Mouse (Mus musculus): Measurements from ENCODE around the gene Pcnx3.
A peak's percentile ranks its signal among the peaks of the same experiment; 100 is the strongest.

Pcnx3 gene

DNA sequence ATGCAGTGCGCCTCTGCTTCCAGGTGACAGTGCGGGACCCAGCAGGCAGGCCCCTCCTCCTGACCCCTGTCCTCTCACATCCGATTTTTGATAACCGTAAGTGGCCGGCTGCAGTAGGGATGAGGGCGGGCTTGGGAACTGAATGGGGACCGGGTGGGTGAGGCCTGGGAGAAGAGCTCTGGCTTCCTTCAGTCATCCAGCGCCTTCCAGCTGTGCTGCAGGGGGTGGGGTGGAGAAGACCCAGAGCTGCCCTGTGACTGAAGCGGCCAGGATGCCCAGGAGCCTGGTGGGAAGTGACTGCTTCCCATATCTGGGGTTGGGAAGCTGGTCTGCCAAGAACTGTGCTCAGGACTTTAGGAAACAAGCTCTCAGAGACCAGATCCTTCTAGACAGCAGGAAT lies 48.4 kb downstream of the Pcnx3 start:
- DNase-seq (ENCODE audit: low read depth) = no peak

DNA sequence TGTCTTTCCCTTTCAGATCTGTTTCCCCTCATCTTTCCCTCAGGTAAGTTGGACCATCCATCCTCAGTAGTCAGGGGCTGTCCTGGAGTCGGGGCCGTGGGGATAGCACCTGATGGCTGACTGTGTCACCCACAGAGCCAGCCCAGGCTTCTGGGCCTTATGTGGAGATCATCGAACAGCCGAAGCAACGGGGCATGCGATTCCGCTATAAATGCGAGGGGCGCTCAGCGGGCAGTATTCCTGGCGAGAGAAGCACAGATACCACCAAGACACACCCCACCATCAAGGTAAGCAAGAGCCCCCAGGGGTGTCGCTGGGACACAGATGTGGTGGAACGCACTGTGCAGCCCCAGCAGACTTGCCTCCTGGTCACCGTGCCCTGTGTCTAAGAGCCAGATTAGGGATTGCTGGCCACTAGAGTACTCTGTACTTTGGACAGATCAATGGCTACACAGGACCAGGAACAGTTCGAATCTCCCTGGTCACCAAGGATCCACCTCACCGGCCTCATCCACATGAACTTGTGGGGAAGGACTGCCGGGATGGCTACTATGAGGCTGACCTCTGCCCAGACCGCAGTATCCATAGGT lies 50.2 kb downstream of the Pcnx3 start:
- DNase-seq (ENCODE audit: low read depth) = no peak

DNA sequence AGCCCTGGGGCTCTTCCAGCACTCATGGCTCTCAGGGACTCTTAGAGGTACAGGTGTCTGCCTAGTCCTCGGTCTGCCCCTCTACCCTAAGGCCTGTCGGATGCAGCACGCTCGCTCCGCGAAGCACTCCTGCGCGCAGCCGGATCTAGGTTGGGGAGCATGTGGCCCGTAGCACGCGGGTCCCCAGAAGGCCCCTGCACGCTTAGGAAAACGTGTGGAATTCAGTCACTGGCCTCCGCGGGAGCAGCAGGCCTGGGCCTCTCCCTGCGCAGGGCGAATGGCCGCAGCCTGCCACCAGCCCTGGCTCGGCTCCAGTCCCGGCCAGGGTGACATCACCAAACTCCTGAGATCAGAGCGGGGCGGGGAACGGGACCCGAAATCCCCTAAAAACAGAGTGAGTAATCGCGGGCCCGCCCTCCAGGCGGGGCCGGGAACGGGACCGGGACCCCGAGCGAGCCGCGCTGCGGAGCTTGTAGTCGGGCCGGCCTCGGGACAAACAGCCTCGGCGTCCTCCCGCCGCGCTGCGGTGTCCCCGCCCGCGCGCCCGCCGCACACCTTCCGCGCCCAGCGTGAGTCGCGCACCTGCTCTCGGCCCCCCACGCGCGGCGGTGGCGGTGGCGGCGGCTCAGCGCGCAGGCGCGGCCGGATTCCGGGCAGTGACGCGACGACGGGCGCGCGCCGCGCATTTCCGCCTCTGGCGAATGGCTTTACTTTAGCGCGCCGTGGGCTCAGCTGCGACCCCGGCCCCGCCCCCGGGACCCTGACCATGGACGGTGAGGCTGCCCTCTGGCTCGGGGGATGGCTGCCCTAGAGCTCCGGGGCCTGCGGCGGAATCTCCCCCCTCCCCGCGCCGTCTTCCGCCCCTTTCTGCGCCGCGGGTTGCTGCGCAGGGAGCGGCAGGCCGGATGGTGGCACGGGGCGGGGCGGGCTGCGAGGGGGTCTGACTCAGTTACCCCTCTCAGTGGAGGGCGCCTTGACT lies 51.4 kb downstream of the Pcnx3 start, which contains the start of gene Rela:
TSS of gene Rela (plus strand) at position 415 of the 979 bp plus-strand sequence.
- peak; percentile 95 for DNase-seq (ENCODE audit: low read depth)

DNA sequence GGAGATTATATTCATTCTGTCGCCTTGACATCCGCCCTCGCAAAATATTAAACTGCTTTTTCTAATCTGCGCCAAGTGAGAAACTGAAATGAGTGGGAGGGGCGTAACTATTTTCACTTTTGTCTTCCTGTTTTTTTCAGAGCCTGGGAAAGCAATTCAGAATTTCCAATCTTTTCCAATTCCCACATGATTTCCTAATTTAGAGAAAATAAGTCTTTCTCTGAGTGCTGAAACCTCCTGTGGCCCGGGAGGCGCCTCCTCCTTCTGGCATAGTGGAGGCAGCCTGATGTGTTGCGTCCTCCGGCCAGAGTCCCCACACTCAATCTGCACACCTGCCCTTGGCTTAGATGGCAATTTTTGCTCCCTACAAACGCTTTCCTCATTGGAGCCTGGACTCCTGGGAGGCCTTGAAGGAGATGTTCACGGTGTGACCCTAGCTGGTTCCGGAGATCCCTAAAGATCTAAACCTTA lies 52.1 kb downstream of the Pcnx3 start:
- DNase-seq (ENCODE audit: low read depth) = peak; percentile 79

DNA sequence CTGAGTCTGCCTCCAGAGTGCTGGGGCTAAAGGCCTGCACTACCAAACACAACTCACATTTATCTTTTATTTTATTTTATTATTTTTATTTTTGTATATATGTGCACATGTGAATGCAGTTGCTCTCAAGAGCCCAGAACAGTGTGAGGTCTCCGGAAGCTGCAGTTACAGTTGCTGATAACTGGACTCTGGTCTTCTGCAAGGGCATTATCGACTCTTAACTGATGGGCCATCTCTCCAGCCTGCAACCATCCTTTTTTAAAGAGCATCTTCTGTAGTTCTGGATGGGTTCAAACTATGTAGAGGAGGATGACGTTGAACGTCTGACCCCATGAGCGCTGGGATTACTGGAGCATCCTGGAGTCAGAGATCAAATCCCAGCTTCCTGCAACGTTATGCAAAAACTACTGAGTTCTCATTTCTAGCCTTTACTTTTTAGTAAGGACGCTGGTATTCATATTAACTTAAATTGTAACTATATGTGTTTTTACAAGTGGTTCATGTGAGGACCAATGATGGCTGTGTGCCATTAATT lies 52.6 kb downstream of the Pcnx3 start:
- no peak for DNase-seq (ENCODE audit: low read depth)

DNA sequence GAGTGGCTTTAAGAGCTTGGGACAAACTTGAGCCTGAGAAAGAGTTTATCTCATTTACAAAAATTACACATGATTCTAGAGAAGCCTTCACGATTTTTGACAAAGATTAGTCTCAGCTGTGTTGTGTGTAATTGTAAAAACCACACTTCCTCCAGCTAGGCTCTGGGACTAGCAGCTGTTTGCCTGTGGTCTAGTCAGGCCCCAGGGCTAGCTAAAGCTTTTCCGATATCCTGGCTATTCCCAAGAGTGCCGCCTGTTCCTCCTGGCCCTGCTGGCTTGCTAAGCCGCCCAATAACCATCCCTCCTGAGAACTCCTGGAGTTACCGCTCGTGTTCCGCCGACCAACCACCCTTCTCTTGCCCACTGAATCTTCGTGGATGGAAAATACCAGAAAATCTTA lies 56.6 kb downstream of the Pcnx3 start:
- DNase-seq (ENCODE audit: low read depth) = no peak

DNA sequence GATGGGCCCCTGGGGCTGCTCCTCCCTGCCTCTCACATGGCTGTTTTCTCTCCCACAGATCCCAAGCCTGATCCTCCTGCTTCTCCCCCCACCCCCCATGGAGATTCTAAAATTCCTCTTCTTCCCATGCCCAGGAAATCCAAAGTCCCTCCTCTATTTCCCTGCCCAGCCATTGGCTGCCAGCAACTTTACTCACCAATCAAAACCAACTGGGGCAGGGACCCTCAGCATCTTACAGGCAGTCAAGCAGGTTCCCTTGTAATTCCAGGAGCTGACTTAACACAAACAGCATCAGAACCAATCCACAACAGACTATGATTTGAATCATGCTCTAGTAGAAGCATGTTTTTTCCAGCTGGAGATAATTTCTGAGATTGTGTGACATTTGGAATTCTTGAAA lies 58.8 kb downstream of the Pcnx3 start:
- DNase-seq (ENCODE audit: low read depth) = no peak

- DNase-seq (ENCODE audit: low read depth) = no peak
These were observed 63.4 kb downstream of the Pcnx3 start for GRCm38 (mm10) chr19:5625311-5625710.

DNA sequence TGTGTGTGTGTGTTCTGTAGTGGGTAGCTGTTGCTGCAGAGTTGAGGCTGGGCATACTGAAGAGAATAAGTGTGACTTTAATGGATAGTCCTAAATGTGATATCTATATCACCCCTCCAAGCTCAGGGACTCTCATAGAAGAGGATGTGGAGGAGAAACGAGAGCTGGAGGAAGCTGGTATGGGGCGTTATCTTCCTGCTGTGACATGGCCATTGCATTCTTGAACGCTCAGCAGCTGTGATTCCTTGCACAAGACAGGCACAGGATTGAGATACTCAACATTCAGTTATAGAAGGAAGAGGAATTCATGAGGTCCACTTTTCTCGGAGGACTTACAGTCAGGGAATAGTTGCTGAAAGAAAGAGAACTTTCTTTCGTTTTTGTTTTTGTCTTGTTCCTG lies 66.8 kb downstream of the Pcnx3 start:
- DNase-seq (ENCODE audit: low read depth) = no peak

- DNase-seq (ENCODE audit: low read depth) = no peak
These were observed 68.7 kb downstream of the Pcnx3 start for GRCm38 (mm10) chr19:5620007-5620406.

DNA sequence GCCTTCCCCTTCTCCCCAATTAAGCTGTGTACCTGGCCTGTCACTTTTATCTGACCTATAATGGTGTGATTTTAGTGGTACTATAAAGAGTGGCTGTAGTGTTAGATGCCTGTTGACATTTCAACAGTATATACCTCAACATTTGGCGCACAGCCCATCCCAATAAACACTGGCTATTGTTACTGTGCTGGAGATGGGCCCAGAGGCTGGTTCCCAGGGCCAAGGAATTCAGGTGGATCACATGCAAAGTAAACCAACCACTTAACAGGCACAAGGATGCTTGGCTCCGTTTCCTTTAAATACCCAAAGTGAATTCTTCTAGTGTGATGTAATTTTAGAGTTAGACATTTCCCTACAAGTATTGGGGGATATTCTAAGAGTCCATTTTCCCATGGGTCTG lies 73.8 kb downstream of the Pcnx3 start:
- DNase-seq (ENCODE audit: low read depth) = no peak

Measured in induced T-regulatory cell, adult 2 months (primary cell).